Mouse (Mus musculus) hindbrain, embryonic 14.5 days (tissue): ENCODE data around the gene 4921524J17Rik. TPM values are rescaled to one million over a fixed set of nuclear protein-coding genes. Genes with fewer than 3 reads are reported as not detected.

Experiments
- ATAC-seq: fragments of 200-750 bp; cut with Nextera tagmentation; 2 replicates; pipeline ENCODE4 v1.8.0; 2017; ENCODE audit warnings: moderate number of reproducible peaks, mild to moderate bottlenecking, moderate TSS enrichment, moderate library complexity; ENCODE audit not compliant: low FRiP score
- DNase-seq: peaks from one replicate; pipeline ENCODE4 v3.0.0-alpha.2; 2015; ENCODE audit warnings: low spot score
- H3K27ac ChIP-seq: fragments of 300-500 bp; sonication (generic); 2 replicates; pipeline ENCODE4 v1.5.1; 2014; ENCODE audit warnings: mild to moderate bottlenecking, moderate library complexity
- H3K27me3 ChIP-seq: fragments of 300-500 bp; sonication (generic); 2 replicates; pipeline ENCODE4 v1.6.1; 2014; ENCODE audit warnings: mild to moderate bottlenecking, low read length, mixed read lengths; ENCODE audit not compliant: control insufficient read depth, insufficient read depth
- H3K36me3 ChIP-seq: fragments of 300-500 bp; sonication (generic); replicated peaks from 2 replicates; pipeline ENCODE4 v1.6.1; 2014; ENCODE audit not compliant: control insufficient read depth, insufficient read depth
- H3K4me1 ChIP-seq: fragments of 300-500 bp; sonication (generic); replicated peaks from 2 replicates; pipeline ENCODE4 v1.6.1; 2014; ENCODE audit warnings: antibody characterized with exemption, low read length, mixed read lengths; ENCODE audit not compliant: control insufficient read depth, insufficient read depth
- H3K4me2 ChIP-seq: fragments of 300-500 bp; sonication (generic); replicated peaks from 2 replicates; pipeline ENCODE4 v1.6.1; 2014; ENCODE audit warnings: mild to moderate bottlenecking, moderate library complexity
- H3K4me3 ChIP-seq: fragments of 300-500 bp; sonication (generic); replicated peaks from 2 replicates; pipeline ENCODE4 v1.5.1; 2014; ENCODE audit warnings: mild to moderate bottlenecking, low read length
- H3K9ac ChIP-seq: fragments of 300-500 bp; sonication (generic); 2 replicates; pipeline ENCODE4 v1.6.1; 2014
- H3K9me3 ChIP-seq: fragments of 300-500 bp; sonication (generic); 2 replicates; pipeline ENCODE4 v1.6.1; 2016; ENCODE audit warnings: low read length; ENCODE audit not compliant: control insufficient read depth
- WGBS: fragments of 180-500 bp; shearing (Covaris S2); extraction: QIAGEN DNeasy Blood & Tissue Kit; methylation state at CpG from one replicate; pipeline ENCODE4 v1.1.7; 2014; 5-methylcytosine and 5-hydroxymethylcytosine counted together
- polyA plus RNA-seq: library from polyadenylated mRNA; unstranded; fragments of >200 nt; fragmentation: Nextera tagmentation; extraction: Ambion mirVana; gene quantifications from 2 replicates; pipeline ENCODE4 v1.2.1, GENCODE M21; 2014

Gene 4921524J17Rik
- polyA plus RNA-seq, 1 experiment from 2014 or later = 35.7 TPM

- Histone ChIP-seq H3K36me3 (no peaks in the 10 kb centered on the region), H3K27me3 (no peaks in the 10 kb centered on the region), H3K27ac (no peak overlapping the region), H3K9ac (no peak overlapping the region), H3K9me3 (no peaks in the 10 kb centered on the region), H3K4me2 (no peak overlapping the region), H3K4me1 (no peaks in the 10 kb centered on the region), H3K4me3 (no peak overlapping the region)
- no peak for ATAC-seq
- 81% methylated on average over 4 of the region's 4 CpGs for WGBS
- DNase-seq = no peak
These were observed 70.4 kb downstream of the 4921524J17Rik start for GRCm38 (mm10) chr8:85362211-85362610.

Other genes with a start within 250 kb of the 4921524J17Rik start
- gene Olfr371, start 206.8 kb downstream of the 4921524J17Rik start, polyA plus RNA-seq = not detected in 2 replicates
- gene Orc6, start 133.2 kb downstream of the 4921524J17Rik start, polyA plus RNA-seq = 71.8 and 74.2 TPM in 2 replicates
- 179 and 200 TPM in 2 replicates for gene Vps35, start 133.0 kb downstream of the 4921524J17Rik start, polyA plus RNA-seq
- gene Mylk3, start 46.5 kb downstream of the 4921524J17Rik start, polyA plus RNA-seq = 0.25 and 0.27 TPM in 2 replicates
- 56.7 and 67.1 TPM in 2 replicates for gene Gpt2, start 59.7 kb upstream of the 4921524J17Rik start, polyA plus RNA-seq
- gene Dnaja2, start 122.5 kb upstream of the 4921524J17Rik start, polyA plus RNA-seq = 172 and 197 TPM in 2 replicates